Mouse (Mus musculus) CH12.LX (cell line): ENCODE results near the gene Mpv17. TPM values are rescaled to one million over a fixed set of nuclear protein-coding genes. Genes with fewer than 3 reads are reported as not detected.

Experiments
- DNase-seq: peaks from one replicate; pipeline ENCODE4 v3.0.0-alpha.2; 2013; ENCODE audit errors: extremely low read depth
- H3K27ac ChIP-seq: 2 replicates; pipeline ENCODE4 v1.5.1; 2012; ENCODE audit warnings: low read depth, mild to moderate bottlenecking, control low read depth, moderate library complexity; ENCODE audit not compliant: insufficient read depth
- H3K27me3 ChIP-seq: replicated peaks from 2 replicates; pipeline ENCODE3; 2012; ENCODE audit warnings: inconsistent platforms
- H3K36me3 ChIP-seq, 2 experiments: replicated peaks in 1 of 2; 2 replicates each; pipeline versions ENCODE3 to v1.6.1; 2012; ENCODE audit warnings: inconsistent platforms in 1 of 2, low read length in 1 of 2, mild to moderate bottlenecking in 1 of 2, mixed read lengths in 1 of 2, moderate library complexity in 1 of 2; ENCODE audit not compliant: control insufficient read depth in 1 of 2, insufficient read depth in 1 of 2
- H3K4me1 ChIP-seq, 2 experiments: 2 replicates each; pipeline ENCODE4 v1.6.1; 2012; ENCODE audit warnings: inconsistent platforms in 1 of 2, moderate library complexity in 1 of 2; ENCODE audit not compliant: insufficient read depth in 2 of 2, control insufficient read depth in 1 of 2
- H3K4me2 ChIP-seq: 2 replicates; pipeline ENCODE4 v1.6.1; 2012; ENCODE audit warnings: low read depth, mild to moderate bottlenecking, control low read depth; ENCODE audit not compliant: poor library complexity, insufficient read depth, severe bottlenecking
- H3K4me3 ChIP-seq, 3 experiments: fragments of 150-350 bp in 1 of 3; sonication (generic) in 1 of 3; replicated peaks in 1 of 3; 2 replicates each; pipeline versions ENCODE3 to v1.5.1; 2011 to 2012; ENCODE audit warnings: low read depth in 2 of 3, low read length in 2 of 3, mild to moderate bottlenecking in 2 of 3, moderate library complexity in 2 of 3, control low read depth in 1 of 3, improper control_type of control experiment in 1 of 3, inconsistent platforms in 1 of 3, mixed read lengths in 1 of 3; ENCODE audit not compliant: poor library complexity in 1 of 3
- H3K79me2 ChIP-seq: replicated peaks from 2 replicates; pipeline ENCODE4 v1.6.1; 2012; ENCODE audit warnings: mild to moderate bottlenecking, moderate library complexity; ENCODE audit not compliant: control insufficient read depth, poor library complexity, insufficient read depth, severe bottlenecking; ENCODE audit errors: extremely low read depth
- H3K9ac ChIP-seq: 2 replicates; pipeline ENCODE4 v1.6.1; 2012; ENCODE audit warnings: low read depth, mild to moderate bottlenecking, control low read depth, moderate library complexity; ENCODE audit not compliant: insufficient read depth
- H3K9me3 ChIP-seq: replicated peaks from 2 replicates; pipeline ENCODE3; 2012; ENCODE audit warnings: low read length, inconsistent platforms, mixed read lengths
- BHLHE40 ChIP-seq: IDR thresholded peaks from 2 replicates; pipeline ENCODE4 v1.6.1; 2011; ENCODE audit warnings: mild to moderate bottlenecking, low read depth, low read length, improper control_type of control experiment
- CHD1 ChIP-seq: IDR thresholded peaks from 2 replicates; pipeline ENCODE4 v1.6.1; 2012; ENCODE audit warnings: low read depth, low read length, improper control_type of control experiment, inconsistent platforms
- CHD2 ChIP-seq: IDR thresholded peaks from 2 replicates; pipeline ENCODE4 v1.6.1; 2011; ENCODE audit warnings: low read length, improper control_type of control experiment
- CTCF ChIP-seq, 2 experiments: IDR thresholded peaks in 1 of 2; conservative IDR thresholded peaks in 1 of 2; 2 replicates each; pipeline ENCODE4 v1.5.1; 2011 to 2012; ENCODE audit warnings: low read depth in 2 of 2, low read length in 2 of 2, improper control_type of control experiment in 1 of 2, inconsistent platforms in 1 of 2, mild to moderate bottlenecking in 1 of 2, moderate library complexity in 1 of 2
- ELF1 ChIP-seq: IDR thresholded peaks from 2 replicates; pipeline ENCODE4 v1.6.1; 2014; ENCODE audit warnings: low read depth, mild to moderate bottlenecking, inconsistent platforms, low read length, improper control_type of control experiment
- GABPA ChIP-seq: IDR thresholded peaks from 2 replicates; pipeline ENCODE4 v1.6.1; 2012; ENCODE audit warnings: low read depth, low read length, improper control_type of control experiment, inconsistent platforms; ENCODE audit not compliant: insufficient replicate concordance
- HCFC1 ChIP-seq: IDR thresholded peaks from 2 replicates; pipeline ENCODE4 v1.6.1; 2012; ENCODE audit warnings: low read depth, mild to moderate bottlenecking, inconsistent platforms, low read length, improper control_type of control experiment
- IRF4 ChIP-seq: IDR thresholded peaks from 2 replicates; pipeline ENCODE4 v1.6.1; 2014; ENCODE audit warnings: low read depth, mild to moderate bottlenecking, inconsistent platforms, low read length, improper control_type of control experiment
- MAX ChIP-seq: IDR thresholded peaks from 2 replicates; pipeline ENCODE4 v1.6.1; 2011; ENCODE audit warnings: low read length, improper control_type of control experiment
- MXI1 ChIP-seq: IDR thresholded peaks from 2 replicates; pipeline ENCODE4 v1.6.1; 2011; ENCODE audit warnings: mild to moderate bottlenecking, low read depth, low read length, improper control_type of control experiment
- PAX5 ChIP-seq: IDR thresholded peaks from 2 replicates; pipeline ENCODE4 v1.6.1; 2012; ENCODE audit warnings: low read length, inconsistent platforms, mixed read lengths
- RAD21 ChIP-seq: IDR thresholded peaks from 2 replicates; pipeline ENCODE4 v1.6.1; 2011; ENCODE audit warnings: low read depth, mild to moderate bottlenecking, low read length, improper control_type of control experiment, moderate library complexity
- RCOR1 ChIP-seq: conservative IDR thresholded peaks from 2 replicates; pipeline ENCODE4 v1.6.1; 2012; ENCODE audit warnings: low read depth, mild to moderate bottlenecking, inconsistent platforms, low read length, improper control_type of control experiment
- SIN3A ChIP-seq: IDR thresholded peaks from 2 replicates; pipeline ENCODE4 v1.6.1; 2012; ENCODE audit warnings: low read length, improper control_type of control experiment, inconsistent platforms
- SMC3 ChIP-seq: IDR thresholded peaks from 2 replicates; pipeline ENCODE4 v1.6.1; 2011; ENCODE audit warnings: low read depth, low read length, improper control_type of control experiment
- TCF12 ChIP-seq: IDR thresholded peaks from 2 replicates; pipeline ENCODE4 v1.6.1; 2014; ENCODE audit warnings: low read depth, mild to moderate bottlenecking, inconsistent platforms, low read length, improper control_type of control experiment
- UBTF ChIP-seq: IDR thresholded peaks from 2 replicates; pipeline ENCODE4 v1.6.1; 2012; ENCODE audit warnings: low read depth, mild to moderate bottlenecking, inconsistent platforms, low read length, improper control_type of control experiment, moderate library complexity
- ZNF384 ChIP-seq: IDR thresholded peaks from 2 replicates; pipeline ENCODE4 v1.6.1; 2012; ENCODE audit warnings: low read depth, low read length, improper control_type of control experiment, inconsistent platforms
- dilution Hi-C: fragments of 300-500 bp; cut with MboI; formaldehyde crosslinking; loops from 2 replicates; pipeline ENCODE4 v1.14.3; 2020; ENCODE audit warnings: low sequenced_read_pairs; ENCODE audit not compliant: extremely low pct_unique_long_range_greater_than_20kb, extremely low pct_ligation_motif_present
- in situ Hi-C: fragments of 300-500 bp; cut with MboI; formaldehyde crosslinking; loops from 3 replicates; pipeline ENCODE4 v1.14.3; 2019; ENCODE audit warnings: low sequenced_read_pairs, low pct_ligation_motif_present, low pct_unique_long_range_greater_than_20kb, mixed read lengths
- polyA plus RNA-seq: library from polyadenylated mRNA; unstranded; fragments of >175 nt; gene quantifications from 2 replicates; pipeline ENCODE4 v1.2.1, GENCODE M21; 2012; ENCODE audit warnings: low read depth; ENCODE audit not compliant: insufficient read length
- total RNA-seq, 2 experiments: library from RNA; depleted of rRNA; stranded (reverse); fragments of 300-350 nt in 1 of 2; fragments of >200 nt in 1 of 2; gene quantifications; 2 replicates each; pipeline ENCODE4 v1.2.3; 2012 to 2014

Mpv17 gene
- total and polyA plus RNA-seq, 3 experiments, result 24.0 to 37.6 (median 32.8) TPM

DNA sequence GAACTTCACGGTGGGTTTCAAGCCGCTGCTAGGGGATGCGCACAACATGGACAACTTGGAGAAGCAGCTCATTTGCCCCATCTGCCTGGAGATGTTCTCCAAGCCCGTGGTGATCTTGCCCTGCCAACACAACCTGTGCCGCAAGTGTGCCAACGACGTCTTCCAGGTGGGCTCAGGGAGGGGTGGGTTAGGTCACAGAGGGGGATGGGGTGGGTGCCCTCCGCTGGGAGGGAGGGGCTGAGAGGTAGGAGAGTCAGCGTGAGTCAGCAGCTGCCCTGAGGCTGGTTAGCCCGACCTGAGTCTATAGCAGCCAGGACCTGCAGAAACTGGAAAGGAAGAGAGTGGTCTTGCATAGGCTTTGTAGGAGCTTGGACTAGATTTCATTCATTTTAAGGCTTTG lies 37.1 kb downstream of the Mpv17 start:
- Histone ChIP-seq H3K4me2 (no peak overlapping the region), H3K9ac (no peak overlapping the region)

DNA sequence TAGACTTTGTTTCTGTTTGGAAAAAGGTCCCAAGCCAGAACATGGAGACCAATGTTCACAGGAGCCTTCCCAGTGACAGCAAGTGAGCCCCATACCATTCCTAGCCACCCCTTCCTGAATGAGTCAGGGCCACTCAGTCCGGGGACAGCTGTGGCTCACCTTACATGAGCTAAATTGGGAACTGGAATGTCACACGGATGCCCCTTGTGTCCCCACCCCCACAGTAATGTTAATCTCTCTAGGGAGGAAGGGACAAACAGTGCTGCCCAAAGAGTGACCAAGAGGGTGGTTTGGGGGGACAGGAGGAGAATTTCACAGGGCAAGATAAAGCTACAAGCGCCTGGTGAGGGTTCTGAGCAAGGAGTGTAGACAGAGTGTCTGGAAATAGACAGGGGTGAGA lies 37.7 kb downstream of the Mpv17 start, which contains the start of gene Trim54:
Gene Trim54 (plus strand): TSS at position 359 of the 400 bp plus-strand sequence.
- Histone ChIP-seq H3K27ac (no peak within 1 kb of the TSS), H3K4me3 (no peak within 1 kb of the TSS), H3K9me3 (no peaks in the 10 kb centered on the region), H3K4me2 (no peak within 1 kb of the TSS), H3K79me2 (no peaks in the 10 kb centered on the region), H3K9ac (no peak within 1 kb of the TSS), H3K36me3 (no peaks in the 10 kb centered on the region), H3K4me1 (peaks cover 0 to 14% of the 10 kb centered on the region in 2 experiments; a peak in 2 of 4 replicates), H3K27me3 (peaks cover 12% of the 10 kb centered on the region)
- no peak for TF ChIP-seq MAX
- dilution Hi-C loops, result no loop called here
- in situ Hi-C loops, result no loop called here
- DNase-seq, result no peak

More for the DNA sequence above, 37.1 kb downstream of the Mpv17 start:
- in situ Hi-C loops, result no loop called here
- H3K9me3 ChIP-seq, result no peaks in the 10 kb centered on the region
- H3K4me3 ChIP-seq, result no peak overlapping the region
- no peaks in the 10 kb centered on the region for H3K79me2 ChIP-seq
- TF ChIP-seq MXI1 (no peak), HCFC1 (no peak), ZNF384 (no peak)
- TF ChIP-seq, all 38 proteins: peak for 0
- dilution Hi-C loops, result no loop called here
- Histone ChIP-seq H3K27ac (no peak overlapping the region), H3K27me3 (peaks cover 12% of the 10 kb centered on the region), H3K4me1 (peaks cover 2 to 20% of the 10 kb centered on the region in 2 experiments; a peak in 3 of 4 replicates), H3K36me3 (no peaks in the 10 kb centered on the region)
- DNase-seq, result no peak

- TF ChIP-seq BHLHE40 (peak; percentile 8; the same call in 1 of the 2 replicates), RCOR1 (no peak), TCF12 (no peak), IRF4 (no peak), CHD1 (no peak), SMC3 (peak; percentile 83), RAD21 (peak; percentile 65), PAX5 (no peak), HCFC1 (no peak), ZNF384 (peak; percentile 36; the same call in 1 of the 2 replicates), GABPA (no peak), CTCF (conservative IDR thresholded peaks at IDR 0.05 in 1 of 2, IDR thresholded peaks at IDR 0.05 in 1 of 2; ENCODE audit: low read depth in 2 of 2, low read length in 2 of 2) (peak; percentile 48 to 78), CHD2 (no peak), UBTF (no peak), ELF1 (no peak), SIN3A (no peak)
- Histone ChIP-seq H3K27ac (no peak overlapping the region), H3K27me3 (peaks cover 32% of the 10 kb centered on the region), H3K9me3 (no peaks in the 10 kb centered on the region), H3K4me2 (no peak overlapping the region; the same call in 1 of the 2 replicates), H3K79me2 (no peaks in the 10 kb centered on the region; the same call in 1 of the 2 replicates), H3K36me3 (no peaks in the 10 kb centered on the region), H3K4me1 (peaks cover 2 to 4% of the 10 kb centered on the region in 2 experiments; a peak in 3 of 4 replicates), H3K4me3 (no peak overlapping the region), H3K9ac (no peak overlapping the region)
- dilution Hi-C loops, result no loop called here
- DNase-seq, result no peak
- in situ Hi-C loops, result no loop called here
These were observed 43.3 kb downstream of the Mpv17 start for GRCm38 (mm10) chr5:31110781-31111180.
